Mouse (Mus musculus) midbrain, embryonic 15.5 days (tissue): ENCODE data around the gene Inca1. TPM values are rescaled to one million over a fixed set of nuclear protein-coding genes. Genes with fewer than 3 reads are reported as not detected.
A peak's percentile ranks its signal among the peaks of the same experiment; 100 is the strongest.

Experiments
- ATAC-seq: fragments of 200-750 bp; cut with Nextera tagmentation; replicated peaks from 2 replicates; pipeline ENCODE4 v1.8.0; 2017; ENCODE audit warnings: moderate TSS enrichment
- H3K27ac ChIP-seq: fragments of 300-500 bp; sonication (generic); 2 replicates; pipeline ENCODE4 v1.5.1; 2015; ENCODE audit warnings: mild to moderate bottlenecking, inconsistent platforms
- H3K27me3 ChIP-seq: fragments of 300-500 bp; sonication (generic); replicated peaks from 2 replicates; pipeline ENCODE4 v1.6.1; 2015; ENCODE audit warnings: inconsistent platforms
- H3K36me3 ChIP-seq: fragments of 300-500 bp; sonication (generic); replicated peaks from 2 replicates; pipeline ENCODE4 v1.6.1; 2015; ENCODE audit warnings: inconsistent platforms
- H3K4me1 ChIP-seq: fragments of 300-500 bp; sonication (generic); 2 replicates; pipeline ENCODE4 v1.6.1; 2015; ENCODE audit warnings: inconsistent platforms
- H3K4me2 ChIP-seq: fragments of 300-500 bp; sonication (generic); 2 replicates; pipeline ENCODE4 v1.6.1; 2015; ENCODE audit warnings: inconsistent platforms, mild to moderate bottlenecking, moderate library complexity
- H3K4me3 ChIP-seq: fragments of 300-500 bp; sonication (generic); 2 replicates; pipeline ENCODE4 v1.5.1; 2015; ENCODE audit warnings: mild to moderate bottlenecking, inconsistent platforms
- H3K9ac ChIP-seq: fragments of 300-500 bp; sonication (generic); 2 replicates; pipeline ENCODE4 v1.6.1; 2015; ENCODE audit warnings: mild to moderate bottlenecking, inconsistent platforms
- H3K9me3 ChIP-seq: fragments of 300-500 bp; sonication (generic); 2 replicates; pipeline ENCODE4 v1.6.1; 2016; ENCODE audit warnings: inconsistent platforms
- WGBS: fragments of 180-500 bp; shearing (Covaris S2); methylation state at CpG from one replicate; pipeline ENCODE4 v1.1.7; 2015; ENCODE audit warnings: mixed read lengths; 5-methylcytosine and 5-hydroxymethylcytosine counted together
- polyA plus RNA-seq: library from polyadenylated mRNA; unstranded; fragments of >200 nt; fragmentation: Nextera tagmentation; extraction: Ambion mirVana; gene quantifications from 2 replicates; pipeline ENCODE4 v1.2.1, GENCODE M21; 2015

The Inca1 gene
- polyA plus RNA-seq, 1 experiment from 2014 or later: 1.7 TPM

- no peaks in the 10 kb centered on the region for H3K9me3 ChIP-seq
- no peak overlapping the region for H3K4me2 ChIP-seq
- no peak for ATAC-seq
- H3K4me3 ChIP-seq: no peak overlapping the region
- H3K4me1 ChIP-seq: peaks cover 8% of the 10 kb centered on the region
- peaks cover 38% of the 10 kb centered on the region; the same call in 1 of the 2 replicates for H3K36me3 ChIP-seq
- no peak overlapping the region for H3K27ac ChIP-seq
- WGBS: 80% methylated on average over 2 of the region's 2 CpGs
- H3K27me3 ChIP-seq: no peaks in the 10 kb centered on the region
- H3K9ac ChIP-seq: no peak overlapping the region
Measured at GRCm38 (mm10) chr11:70678576-70678975, 21.4 kb downstream of the Inca1 start.

- Histone ChIP-seq H3K9ac (no peak overlapping the region), H3K9me3 (no peaks in the 10 kb centered on the region), H3K27me3 (no peaks in the 10 kb centered on the region), H3K27ac (no peak overlapping the region), H3K4me3 (no peak overlapping the region), H3K4me2 (no peak overlapping the region), H3K36me3 (peaks cover 39% of the 10 kb centered on the region; the same call in 1 of the 2 replicates), H3K4me1 (peaks cover 8% of the 10 kb centered on the region)
- no peak for ATAC-seq
- 88% methylated on average over 9 of the region's 9 CpGs for WGBS
Measured at GRCm38 (mm10) chr11:70678092-70678491, 21.9 kb downstream of the Inca1 start.

- no peak overlapping the region for H3K4me3 ChIP-seq
- peaks cover 32% of the 10 kb centered on the region; the same call in 1 of the 2 replicates for H3K36me3 ChIP-seq
- no peak overlapping the region for H3K9ac ChIP-seq
- H3K27ac ChIP-seq: no peak overlapping the region
- no peaks in the 10 kb centered on the region for H3K9me3 ChIP-seq
- no peak overlapping the region for H3K4me2 ChIP-seq
- WGBS: 61% methylated on average over 11 of the region's 11 CpGs
- ATAC-seq: no peak
- H3K4me1 ChIP-seq: peaks cover 18% of the 10 kb centered on the region
- no peaks in the 10 kb centered on the region for H3K27me3 ChIP-seq
Measured at GRCm38 (mm10) chr11:70674501-70674900, 25.5 kb downstream of the Inca1 start.

- Histone ChIP-seq H3K27ac (no peak overlapping the region), H3K4me1 (peaks cover 18% of the 10 kb centered on the region), H3K9me3 (no peaks in the 10 kb centered on the region), H3K4me2 (no peak overlapping the region), H3K27me3 (no peaks in the 10 kb centered on the region), H3K36me3 (peaks cover 28% of the 10 kb centered on the region; the same call in 1 of the 2 replicates), H3K9ac (no peak overlapping the region), H3K4me3 (no peak overlapping the region)
- WGBS: 47% methylated on average over 6 of the region's 6 CpGs
- ATAC-seq: no peak
Measured at GRCm38 (mm10) chr11:70674014-70674413, 25.9 kb downstream of the Inca1 start.

- no peaks in the 10 kb centered on the region for H3K27me3 ChIP-seq
- peaks cover 33% of the 10 kb centered on the region for H3K4me1 ChIP-seq
- no peak for ATAC-seq
- no peak overlapping the region; the same call in 1 of the 2 replicates for H3K9ac ChIP-seq
- H3K27ac ChIP-seq: no peak overlapping the region
- H3K4me3 ChIP-seq: no peak overlapping the region
- peaks cover 16% of the 10 kb centered on the region; the same call in 1 of the 2 replicates for H3K36me3 ChIP-seq
- no peaks in the 10 kb centered on the region for H3K9me3 ChIP-seq
- peak overlapping the region; percentile 90 for H3K4me2 ChIP-seq
- 74% methylated on average over 16 of the region's 16 CpGs for WGBS
Measured at GRCm38 (mm10) chr11:70671333-70672047, 28.5 kb downstream of the Inca1 start.

GRCm38 (mm10) chr11:70670483-70670882 is 29.5 kb downstream of the Inca1 start:
- H3K4me2 ChIP-seq: peak overlapping the region; percentile 90
- H3K4me3 ChIP-seq: peak overlapping the region; percentile 70
- WGBS: 39% methylated on average over 14 of the region's 14 CpGs
- peak overlapping the region; percentile 99 for H3K27ac ChIP-seq
- ATAC-seq: no peak
- peaks cover 33% of the 10 kb centered on the region for H3K4me1 ChIP-seq
- H3K9ac ChIP-seq: peak overlapping the region; percentile 76
- H3K27me3 ChIP-seq: no peaks in the 10 kb centered on the region
- no peaks in the 10 kb centered on the region for H3K9me3 ChIP-seq
- 0 out of 2 replicates have a peak, but pooled peaks cover 10% of the 10 kb centered on the region for H3K36me3 ChIP-seq

GRCm38 (mm10) chr11:70669582-70670345 is 30.2 kb downstream of the Inca1 start:
- Histone ChIP-seq H3K9me3 (no peaks in the 10 kb centered on the region), H3K27me3 (no peaks in the 10 kb centered on the region), H3K27ac (peak overlapping the region; percentile 99), H3K9ac (peak overlapping the region; percentile 76), H3K36me3 (peaks cover 14% of the 10 kb centered on the region; the same call in 1 of the 2 replicates), H3K4me3 (peak overlapping the region; percentile 70), H3K4me1 (peaks cover 33% of the 10 kb centered on the region), H3K4me2 (peak overlapping the region; percentile 90)
- peak; percentile 49 for ATAC-seq
- whole genome bisulfite sequencing: under 1% methylated on average over 31 of the region's 31 CpGs

- peak; percentile 96 for ATAC-seq
- under 1% methylated on average over 44 of the region's 44 CpGs for WGBS
- peak within 1 kb of the TSS; percentile 70 for H3K4me3 ChIP-seq
- peaks cover 16% of the 10 kb centered on the region for H3K36me3 ChIP-seq
- H3K27me3 ChIP-seq: no peaks in the 10 kb centered on the region
- H3K9ac ChIP-seq: peak within 1 kb of the TSS; percentile 76
- H3K27ac ChIP-seq: peak within 1 kb of the TSS; percentile 99
- H3K9me3 ChIP-seq: no peaks in the 10 kb centered on the region
- peaks cover 33% of the 10 kb centered on the region for H3K4me1 ChIP-seq
- H3K4me2 ChIP-seq: peak within 1 kb of the TSS; percentile 90
Measured at GRCm38 (mm10) chr11:70668771-70669505, 31.0 kb downstream of the Inca1 start, which contains the start of gene Spag7. Spag7 (minus strand) TSS chr11:70669416.

- H3K9ac ChIP-seq: peak overlapping the region; percentile 62
- peaks cover 33% of the 10 kb centered on the region for H3K4me1 ChIP-seq
- H3K4me3 ChIP-seq: peak overlapping the region; percentile 70
- H3K4me2 ChIP-seq: peak overlapping the region; percentile 90
- no peaks in the 10 kb centered on the region for H3K27me3 ChIP-seq
- under 1% methylated on average over 15 of the region's 15 CpGs for WGBS
- peak overlapping the region; percentile 99 for H3K27ac ChIP-seq
- ATAC-seq: peak; percentile 47
- no peaks in the 10 kb centered on the region for H3K9me3 ChIP-seq
- H3K36me3 ChIP-seq: peaks cover 17% of the 10 kb centered on the region
Measured at GRCm38 (mm10) chr11:70668335-70668770, 31.6 kb downstream of the Inca1 start.

GRCm38 (mm10) chr11:70667271-70668150 is 32.4 kb downstream of the Inca1 start:
- ATAC-seq: no peak
- Histone ChIP-seq H3K9me3 (no peaks in the 10 kb centered on the region), H3K4me1 (peaks cover 33% of the 10 kb centered on the region), H3K9ac (peak overlapping the region; percentile 62; the same call in 1 of the 2 replicates), H3K27ac (peak overlapping the region; percentile 99), H3K4me3 (peak overlapping the region; percentile 70), H3K36me3 (peaks cover 24% of the 10 kb centered on the region), H3K27me3 (no peaks in the 10 kb centered on the region), H3K4me2 (peak overlapping the region; percentile 90)
- WGBS: 77% methylated on average over 14 of the region's 14 CpGs

GRCm38 (mm10) chr11:70666687-70667086 is 33.3 kb downstream of the Inca1 start:
- ATAC-seq: no peak
- Histone ChIP-seq H3K27ac (no peak overlapping the region), H3K9ac (no peak overlapping the region), H3K4me3 (no peak overlapping the region), H3K4me2 (no peak overlapping the region), H3K4me1 (peaks cover 33% of the 10 kb centered on the region), H3K36me3 (peaks cover 29% of the 10 kb centered on the region), H3K27me3 (no peaks in the 10 kb centered on the region), H3K9me3 (no peaks in the 10 kb centered on the region)
- whole genome bisulfite sequencing: 97% methylated on average over 8 of the region's 8 CpGs
